Mouse (Mus musculus): ENCODE results near the gene Olfr615.

DNA sequence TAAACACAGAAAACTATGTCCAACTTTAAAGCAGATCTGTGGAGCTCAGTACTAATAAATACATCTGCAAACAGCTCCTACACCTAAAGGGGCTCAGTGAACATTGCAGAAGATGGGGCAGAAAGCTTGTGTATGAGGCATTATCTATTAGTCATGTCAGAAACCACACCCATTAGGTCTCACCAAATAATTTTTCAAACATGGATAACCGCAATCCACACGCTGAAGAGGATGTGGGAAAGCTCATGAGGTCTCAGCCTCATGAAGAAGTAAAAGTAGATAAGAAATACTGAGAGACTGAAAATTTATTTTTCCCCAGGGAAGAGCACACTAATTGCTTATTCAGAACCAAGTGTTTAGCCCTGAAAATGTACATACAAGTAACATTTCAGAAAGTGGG lies 51.5 kb downstream of the Olfr615 start:
- TF ChIP-seq CTCF (IDR thresholded peaks at IDR 0.05; ENCODE audit: low read depth) (no peak), EP300 (IDR thresholded peaks at IDR 0.05; ENCODE audit: low read depth) (no peak)
